Comparison of ENCODE assay signal across 9 mouse cellular contexts in genomic region chr1:173398323-173398970, GRCm38 (mm10). TPM values are rescaled to one million over a fixed set of nuclear protein-coding genes. Genes with fewer than 3 reads are reported as not detected.
DNase-seq lines count a peak whose midpoint lies in the region; ATAC-seq lines count a peak whose summit lies in the region.
"Had no signal": no experiment of that assay in that cellular context is flagged by ENCODE, and none has a peak within 500 bp of the region (broad histone marks: within the 10 kb centered on the region; RNA-seq: fewer than 3 reads in every experiment).

No protein-coding gene starts in this region.

- H3K27ac ChIP-seq in liver, embryonic 11.5 days (ENCODE audit: low read depth, low read length), result no peak overlapping the region
- H3K27ac ChIP-seq: embryonic facial prominence, embryonic 12.5 days had no signal

- no peak overlapping the region for H3K9ac ChIP-seq in liver, embryonic 11.5 days (ENCODE audit: low read depth, low read length)
- H3K9ac ChIP-seq: embryonic facial prominence, embryonic 12.5 days had no signal

- WGBS in liver, embryonic 11.5 days, result 32% methylated on average over 3 of the region's 3 CpGs

- H3K27me3 ChIP-seq in liver, embryonic 11.5 days (replicated peaks; ENCODE audit: control insufficient read depth, insufficient read depth, low read length), result no peaks in the 10 kb centered on the region
- no peaks in the 10 kb centered on the region for H3K27me3 ChIP-seq in splenic B cell, adult 2 months (ENCODE audit: control insufficient read depth, insufficient read depth, low read length, poor library complexity, severe bottlenecking)
- H3K27me3 ChIP-seq: embryonic facial prominence, embryonic 12.5 days had no signal

- H3K9me3 ChIP-seq in liver, embryonic 11.5 days (ENCODE audit: control insufficient read depth, low read length), result no peaks in the 10 kb centered on the region
- H3K9me3 ChIP-seq: embryonic facial prominence, embryonic 12.5 days had no signal

- H3K4me1 ChIP-seq in liver, embryonic 11.5 days (replicated peaks; ENCODE audit: control insufficient read depth, insufficient read depth, low read length), result no peaks in the 10 kb centered on the region
- H3K4me1 ChIP-seq: embryonic facial prominence, embryonic 12.5 days had no signal

- H3K4me3 ChIP-seq in liver, embryonic 11.5 days (ENCODE audit: low read depth, low read length), result no peak overlapping the region
- H3K4me3 ChIP-seq: embryonic facial prominence, embryonic 12.5 days had no signal

- H3K4me2 ChIP-seq in liver, embryonic 11.5 days, result no peak overlapping the region
- H3K4me2 ChIP-seq: embryonic facial prominence, embryonic 12.5 days had no signal

- H3K36me3 ChIP-seq in liver, embryonic 11.5 days (ENCODE audit: control insufficient read depth, insufficient read depth, low read length), result no peaks in the 10 kb centered on the region
- no peaks in the 10 kb centered on the region for H3K36me3 ChIP-seq in splenic B cell, adult 2 months (ENCODE audit: control insufficient read depth, insufficient read depth, low read length, poor library complexity, severe bottlenecking)
- H3K36me3 ChIP-seq: embryonic facial prominence, embryonic 12.5 days had no signal

- peak; percentile 43 for ATAC-seq in liver, embryonic 11.5 days (replicated peaks; ENCODE audit: low FRiP score)

- DNase-seq in urinary bladder, adult 18-20 months (ENCODE audit: low spot score in 2 of 2), result peak; percentile 18 to 46
- no peak for DNase-seq in urinary bladder, postnatal 10 days (ENCODE audit: low spot score)
- peak; percentile 39 for DNase-seq in cerebellum, adult 9-11 months
- DNase-seq in frontal cortex, adult 2 months (ENCODE audit: extremely low spot score in 1 of 2, low spot score in 1 of 2), result peak; percentile 40 to 91
- DNase-seq in kidney, postnatal 10 days, result peak; percentile 81
- DNase-seq in liver, embryonic 11.5 days (ENCODE audit: low spot score), result no peak
- DNase-seq in natural killer cell, adult 2 months (ENCODE audit: low spot score in 2 of 2), result peak; percentile 47 to 73
- DNase-seq in splenic B cell, adult 2 months (ENCODE audit: low read depth, low spot score), result peak; percentile 85

RNA-seq across cellular contexts. Expression of gene Cadm3, which starts 31.0 kb away (rescaled TPM):
- 360 and 371 TPM in 2 replicates for polyA plus RNA-seq in frontal cortex, adult 2 months (2012; rRNA removed)
- polyA plus RNA-seq in liver, embryonic 11.5 days (2014; fragmentation: Nextera tagmentation; extraction: Ambion mirVana), result 1.1 and 1.5 TPM in 2 replicates

RNA-seq across cellular contexts. Expression of gene Aim2, which starts 47.8 kb away (rescaled TPM):
- 2.3 and 3.4 TPM in 2 replicates for polyA plus RNA-seq in frontal cortex, adult 2 months (2012; rRNA removed)
- polyA plus RNA-seq in liver, embryonic 11.5 days (2014; fragmentation: Nextera tagmentation; extraction: Ambion mirVana), result 1.1 and 3.2 TPM in 2 replicates

Comparison
In these comparisons a context has a peak if more than half of its experiments do, and no peak if none do; other contexts are left out.
1. DNase-seq: peak in urinary bladder, adult 18-20 months (2 of 2), cerebellum, adult 9-11 months (single experiment), frontal cortex, adult 2 months (2 of 2), kidney, postnatal 10 days (single experiment), natural killer cell, adult 2 months (2 of 2) and splenic B cell, adult 2 months (single experiment); none in urinary bladder, postnatal 10 days (single experiment) and liver, embryonic 11.5 days (single experiment).
2. RNA of gene Cadm3, which starts 31.0 kb away (polyA plus RNA-seq): 360 to 371 TPM in frontal cortex, adult 2 months; 1.1 to 1.5 TPM in liver, embryonic 11.5 days; every median in the first group is over 100 times any median in the second.